Mouse (Mus musculus): ENCODE results near the gene Fkbp9. TPM values are rescaled to one million over a fixed set of nuclear protein-coding genes. Genes with fewer than 3 reads are reported as not detected.

Gene Fkbp9
- polyA plus RNA-seq (2016; fragmentation: Nextera tagmentation; extraction: Ambion mirVana): 46.7 and 50.4 TPM in 2 replicates

DNA sequence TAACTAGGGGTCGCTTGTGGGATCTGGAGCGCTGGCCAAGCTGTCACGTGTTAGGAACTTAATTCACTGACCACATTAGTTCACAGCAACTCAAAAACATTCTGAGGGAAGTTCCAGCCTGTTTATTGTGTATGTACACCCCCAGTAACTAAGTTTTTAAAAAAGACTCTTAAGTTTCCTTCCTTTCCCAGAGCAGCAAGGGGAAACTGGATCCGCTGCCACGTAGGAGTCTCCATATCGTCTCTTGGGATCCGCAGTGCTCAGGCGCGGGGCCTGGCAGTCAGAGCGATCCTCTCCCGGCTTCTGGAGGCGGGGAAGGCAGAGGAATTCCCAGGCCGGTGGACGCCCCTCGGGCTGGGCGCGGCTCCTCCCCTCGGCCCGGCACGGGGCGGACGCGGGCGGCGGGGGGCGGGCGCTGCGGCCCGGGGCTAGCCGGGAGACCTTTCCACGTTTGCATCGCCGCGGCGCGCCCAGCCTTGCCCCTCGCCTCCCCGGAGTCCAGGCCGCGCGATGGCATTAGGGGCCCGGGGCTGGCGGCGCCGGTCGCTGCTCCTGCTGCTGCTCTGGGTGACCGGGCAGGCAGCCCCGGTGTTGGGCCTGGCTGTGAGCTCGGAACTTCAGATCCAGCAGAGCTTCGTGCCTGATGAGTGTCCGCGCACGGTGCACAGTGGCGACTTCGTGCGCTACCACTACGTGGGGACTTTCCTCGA is at the start of gene Fkbp9:
TSS of gene Fkbp9 (plus strand) at position 363 of the 710 bp plus-strand sequence.
- Histone ChIP-seq H3K9me3 (no peaks in the 10 kb centered on the region), H3K4me1 (peaks cover 3% of the 10 kb centered on the region; the same call in 1 of the 2 replicates), H3K27me3 (peaks cover 4% of the 10 kb centered on the region; the same call in 1 of the 2 replicates), H3K9ac (peak within 1 kb of the TSS; percentile 66), H3K4me2 (peak within 1 kb of the TSS; percentile 85), H3K36me3 (replicated peaks) (no peaks in the 10 kb centered on the region), H3K27ac (peak within 1 kb of the TSS; percentile 70), H3K4me3 (replicated peaks) (peak within 1 kb of the TSS; percentile 62)
- under 1% methylated on average over 57 of the region's 58 CpGs for WGBS
- ATAC-seq (ENCODE audit: low FRiP score): peak; percentile 94

- ATAC-seq (ENCODE audit: low FRiP score): no peak
- WGBS: 93% methylated on average over 4 of the region's 4 CpGs
- H3K27me3 ChIP-seq: no peaks in the 10 kb centered on the region
- no peaks in the 10 kb centered on the region for H3K4me1 ChIP-seq
- peaks cover 52% of the 10 kb centered on the region for H3K36me3 ChIP-seq (replicated peaks)
- no peak overlapping the region for H3K4me3 ChIP-seq (replicated peaks)
- H3K27ac ChIP-seq: no peak overlapping the region
- H3K4me2 ChIP-seq: no peak overlapping the region
- H3K9me3 ChIP-seq: no peaks in the 10 kb centered on the region
- no peak overlapping the region for H3K9ac ChIP-seq
Measured at GRCm38 (mm10) chr6:56783561-56784272, 48.1 kb upstream of the Fkbp9 start.

DNA sequence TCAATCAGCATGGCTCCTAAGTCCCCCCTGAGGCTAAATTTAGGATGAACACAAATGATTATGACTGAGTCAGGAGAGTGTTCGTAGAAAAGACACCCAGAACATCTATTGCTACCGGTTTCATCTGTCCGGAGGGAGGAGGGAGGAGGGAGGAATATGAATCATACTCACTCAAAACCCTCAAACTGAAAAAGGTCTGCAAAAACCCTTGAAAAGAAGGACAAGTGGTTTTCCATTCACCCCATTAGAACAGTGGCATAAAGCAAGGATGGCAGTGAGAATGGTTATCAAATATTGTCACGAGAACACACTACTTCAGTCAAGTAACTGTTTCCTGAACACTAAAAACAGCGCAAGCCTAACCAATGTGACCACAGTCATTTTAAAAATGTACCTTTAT is 46.8 kb upstream of the Fkbp9 start:
- no peak overlapping the region for H3K27ac ChIP-seq
- no peak overlapping the region for H3K9ac ChIP-seq
- H3K4me3 ChIP-seq (replicated peaks): no peak overlapping the region
- WGBS: 93% methylated on average over 5 of the region's 5 CpGs
- no peaks in the 10 kb centered on the region for H3K4me1 ChIP-seq
- no peaks in the 10 kb centered on the region for H3K9me3 ChIP-seq
- no peaks in the 10 kb centered on the region for H3K27me3 ChIP-seq
- H3K4me2 ChIP-seq: no peak overlapping the region
- H3K36me3 ChIP-seq (replicated peaks): peaks cover 45% of the 10 kb centered on the region
- no peak for ATAC-seq (ENCODE audit: low FRiP score)

DNA sequence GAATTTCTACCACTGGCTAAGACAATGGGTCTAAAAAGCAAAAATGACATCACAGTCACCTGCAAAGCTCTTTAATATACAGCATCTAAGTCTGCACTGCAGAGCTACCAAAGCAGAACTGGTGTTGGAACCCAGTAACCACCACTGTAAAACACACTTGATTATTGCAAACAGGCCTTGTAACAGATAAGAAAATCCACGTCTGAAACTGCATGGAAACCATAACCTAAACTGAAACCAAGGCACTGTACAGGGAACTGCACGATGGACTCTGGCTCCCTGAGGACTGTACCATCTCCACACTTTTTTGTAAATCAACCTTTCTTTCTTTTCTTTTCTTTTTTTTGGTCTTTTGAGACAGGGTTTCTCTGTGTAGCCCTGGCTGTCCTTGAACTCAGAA is 44.2 kb upstream of the Fkbp9 start:
- no peak overlapping the region for H3K9ac ChIP-seq
- no peak for ATAC-seq (ENCODE audit: low FRiP score)
- H3K27ac ChIP-seq: no peak overlapping the region
- no peak overlapping the region for H3K4me2 ChIP-seq
- H3K27me3 ChIP-seq: no peaks in the 10 kb centered on the region
- H3K4me3 ChIP-seq (replicated peaks): no peak overlapping the region
- no peaks in the 10 kb centered on the region for H3K9me3 ChIP-seq
- peaks cover 35% of the 10 kb centered on the region for H3K36me3 ChIP-seq (replicated peaks)
- 82% methylated on average over 2 of the region's 2 CpGs for WGBS
- no peaks in the 10 kb centered on the region for H3K4me1 ChIP-seq

DNA sequence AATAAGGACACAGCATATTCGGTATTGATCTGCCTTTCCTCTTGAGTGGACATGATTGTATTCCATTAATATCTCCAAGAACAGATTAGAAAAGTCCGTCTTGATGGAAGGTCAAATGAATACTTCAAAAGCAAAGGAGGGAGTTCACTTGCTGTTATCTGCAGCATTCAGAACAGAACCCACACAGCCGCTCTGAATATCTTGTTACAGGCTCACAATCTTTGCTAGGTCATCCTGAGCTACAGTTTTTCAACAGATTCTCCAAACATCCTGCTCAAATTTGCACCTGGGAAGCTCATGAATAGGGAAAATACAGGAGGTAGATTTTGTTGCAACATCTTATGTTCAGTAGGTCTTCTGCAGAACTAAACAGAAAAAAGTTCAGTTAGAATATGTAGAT is 42.5 kb upstream of the Fkbp9 start:
- Histone ChIP-seq H3K27me3 (no peaks in the 10 kb centered on the region), H3K36me3 (replicated peaks) (peaks cover 26% of the 10 kb centered on the region), H3K4me1 (no peaks in the 10 kb centered on the region), H3K27ac (no peak overlapping the region), H3K9me3 (no peaks in the 10 kb centered on the region), H3K4me2 (no peak overlapping the region), H3K4me3 (replicated peaks) (no peak overlapping the region), H3K9ac (no peak overlapping the region)
- no peak for ATAC-seq (ENCODE audit: low FRiP score)
- WGBS: 95% methylated on average over 3 of the region's 3 CpGs

GRCm38 (mm10) chr6:56794834-56795233 is 37.0 kb upstream of the Fkbp9 start:
- H3K27ac ChIP-seq: no peak overlapping the region
- no peak for ATAC-seq (ENCODE audit: low FRiP score)
- H3K4me1 ChIP-seq: peaks cover 18% of the 10 kb centered on the region
- no peaks in the 10 kb centered on the region for H3K27me3 ChIP-seq
- H3K9me3 ChIP-seq: no peaks in the 10 kb centered on the region
- no peak overlapping the region for H3K4me3 ChIP-seq (replicated peaks)
- H3K9ac ChIP-seq: no peak overlapping the region
- H3K36me3 ChIP-seq (replicated peaks): 0 out of 2 replicates have a peak, but pooled peaks cover 5% of the 10 kb centered on the region
- peak overlapping the region; percentile 68 for H3K4me2 ChIP-seq
- WGBS: 88% methylated on average over 5 of the region's 5 CpGs

DNA sequence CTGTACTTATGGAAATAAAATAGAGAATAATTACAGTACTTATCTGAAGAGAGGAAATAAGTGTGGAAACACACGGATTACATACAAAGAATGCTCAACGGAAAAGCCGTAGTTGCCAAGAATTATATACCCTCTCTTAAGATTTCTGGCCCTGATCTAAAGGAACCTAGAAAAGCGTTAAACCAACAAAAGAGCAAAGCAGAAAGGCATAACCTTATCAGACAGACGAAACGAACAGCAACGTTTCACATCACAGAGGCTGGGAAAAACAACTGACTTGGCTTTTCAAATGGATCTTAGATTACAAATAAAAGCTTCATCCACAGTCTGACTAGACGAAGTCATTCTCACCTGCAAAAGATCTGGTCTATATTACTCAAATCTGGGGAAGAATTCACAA is 35.6 kb upstream of the Fkbp9 start:
- peaks cover 18% of the 10 kb centered on the region for H3K4me1 ChIP-seq
- no peak for ATAC-seq (ENCODE audit: low FRiP score)
- H3K4me2 ChIP-seq: peak overlapping the region; percentile 68
- peak overlapping the region; percentile 100 for H3K27ac ChIP-seq
- H3K4me3 ChIP-seq (replicated peaks): peak overlapping the region; percentile 88
- no peaks in the 10 kb centered on the region for H3K27me3 ChIP-seq
- peak overlapping the region; percentile 93 for H3K9ac ChIP-seq
- H3K36me3 ChIP-seq (replicated peaks): 0 out of 2 replicates have a peak, but pooled peaks cover 5% of the 10 kb centered on the region
- WGBS: 12% methylated on average over 8 of the region's 8 CpGs
- no peaks in the 10 kb centered on the region for H3K9me3 ChIP-seq

DNA sequence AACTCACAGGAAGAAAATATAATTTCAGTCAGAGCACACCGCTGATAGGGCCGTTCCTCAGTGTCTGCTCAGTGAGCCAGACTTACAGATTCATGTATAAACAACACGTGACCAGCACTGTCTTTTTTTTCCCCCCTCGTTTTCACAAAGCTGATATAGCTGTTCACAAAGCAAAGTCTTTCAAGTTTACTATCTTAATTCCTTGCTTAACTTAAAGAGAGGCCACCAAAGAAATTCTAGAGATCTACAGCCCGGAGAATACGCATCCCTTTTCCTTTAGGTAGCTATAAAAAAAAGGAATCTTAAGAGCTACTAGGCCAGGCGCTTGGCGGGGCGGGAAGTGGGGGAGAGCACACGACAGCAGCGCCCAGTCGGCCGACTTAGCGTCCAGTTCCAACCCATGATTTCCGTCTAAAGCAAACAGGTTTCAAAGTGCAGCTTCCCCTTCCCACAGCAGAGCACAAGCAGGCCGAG is 35.2 kb upstream of the Fkbp9 start:
- WGBS: under 1% methylated on average over 16 of the region's 16 CpGs
- Histone ChIP-seq H3K9ac (peak overlapping the region; percentile 93), H3K36me3 (replicated peaks) (0 out of 2 replicates have a peak, but pooled peaks cover 5% of the 10 kb centered on the region), H3K27ac (peak overlapping the region; percentile 100), H3K4me2 (peak overlapping the region; percentile 68), H3K4me1 (peaks cover 18% of the 10 kb centered on the region), H3K9me3 (no peaks in the 10 kb centered on the region), H3K27me3 (no peaks in the 10 kb centered on the region), H3K4me3 (replicated peaks) (peak overlapping the region; percentile 88)
- ATAC-seq (ENCODE audit: low FRiP score): peak; percentile 39

GRCm38 (mm10) chr6:56797311-56798151 is 34.3 kb upstream of the Fkbp9 start, which contains the start of gene Kbtbd2:
TSS of gene Kbtbd2 (minus strand) at chr6:56797813.
- peak within 1 kb of the TSS; percentile 68 for H3K4me2 ChIP-seq
- under 1% methylated on average over 91 of the region's 98 CpGs for WGBS
- peak; percentile 95 for ATAC-seq (ENCODE audit: low FRiP score)

GRCm38 (mm10) chr6:56798152-56798465 is 33.8 kb upstream of the Fkbp9 start:
- peaks cover 18% of the 10 kb centered on the region for H3K4me1 ChIP-seq
- no peaks in the 10 kb centered on the region for H3K36me3 ChIP-seq (replicated peaks)
- no peak for ATAC-seq (ENCODE audit: low FRiP score)
- peak overlapping the region; percentile 68 for H3K4me2 ChIP-seq
- WGBS: 26% methylated on average over 8 of the region's 8 CpGs
- H3K4me3 ChIP-seq (replicated peaks): peak overlapping the region; percentile 88
- peak overlapping the region; percentile 93 for H3K9ac ChIP-seq
- H3K27me3 ChIP-seq: no peaks in the 10 kb centered on the region
- peak overlapping the region; percentile 100 for H3K27ac ChIP-seq
- no peaks in the 10 kb centered on the region for H3K9me3 ChIP-seq

More at GRCm38 (mm10) chr6:56797311-56798151, 34.3 kb upstream of the Fkbp9 start, which contains the start of gene Kbtbd2:
- Histone ChIP-seq H3K9ac (peak within 1 kb of the TSS; percentile 93), H3K9me3 (no peaks in the 10 kb centered on the region), H3K4me1 (peaks cover 18% of the 10 kb centered on the region), H3K36me3 (replicated peaks) (0 out of 2 replicates have a peak, but pooled peaks cover 4% of the 10 kb centered on the region), H3K27ac (peak within 1 kb of the TSS; percentile 100), H3K4me3 (replicated peaks) (peak within 1 kb of the TSS; percentile 88), H3K27me3 (no peaks in the 10 kb centered on the region)

GRCm38 (mm10) chr6:56805026-56805425 is 26.8 kb upstream of the Fkbp9 start:
- ATAC-seq (ENCODE audit: low FRiP score): no peak

GRCm38 (mm10) chr6:56806195-56806594 is 25.7 kb upstream of the Fkbp9 start:
- H3K36me3 ChIP-seq (replicated peaks): no peaks in the 10 kb centered on the region
- no peaks in the 10 kb centered on the region for H3K27me3 ChIP-seq
- no peaks in the 10 kb centered on the region for H3K4me1 ChIP-seq
- H3K9ac ChIP-seq: no peak overlapping the region
- H3K27ac ChIP-seq: no peak overlapping the region
- ATAC-seq (ENCODE audit: low FRiP score): no peak
- H3K4me2 ChIP-seq: no peak overlapping the region
- 83% methylated on average over 2 of the region's 2 CpGs for WGBS
- H3K9me3 ChIP-seq: no peaks in the 10 kb centered on the region
- no peak overlapping the region for H3K4me3 ChIP-seq (replicated peaks)

More at GRCm38 (mm10) chr6:56805026-56805425, 26.8 kb upstream of the Fkbp9 start:
- H3K4me1 ChIP-seq: no peaks in the 10 kb centered on the region
- H3K36me3 ChIP-seq (replicated peaks): no peaks in the 10 kb centered on the region
- 84% methylated on average over 4 of the region's 4 CpGs for WGBS
- H3K27ac ChIP-seq: no peak overlapping the region
- no peak overlapping the region for H3K4me2 ChIP-seq
- H3K9me3 ChIP-seq: no peaks in the 10 kb centered on the region
- H3K27me3 ChIP-seq: no peaks in the 10 kb centered on the region
- H3K4me3 ChIP-seq (replicated peaks): no peak overlapping the region
- H3K9ac ChIP-seq: no peak overlapping the region

All from forebrain, embryonic 12.5 days (tissue).